Mouse (Mus musculus) liver, embryonic 16.5 days (tissue): ENCODE results near the gene Rapgef4. TPM values are rescaled to one million over a fixed set of nuclear protein-coding genes. Genes with fewer than 3 reads are reported as not detected.
A peak's percentile ranks its signal among the peaks of the same experiment; 100 is the strongest.

Experiments used
- ATAC-seq: fragments of 200-750 bp; cut with Nextera tagmentation; 2 replicates; pipeline ENCODE4 v1.8.0; 2017; ENCODE audit warnings: low read depth, mild to moderate bottlenecking, moderate number of reproducible peaks, moderate library complexity
- H3K27ac ChIP-seq: fragments of 300-500 bp; sonication (generic); 2 replicates; pipeline ENCODE4 v1.5.1; 2014; ENCODE audit warnings: mild to moderate bottlenecking, low read length
- H3K27me3 ChIP-seq: fragments of 300-500 bp; sonication (generic); 2 replicates; pipeline ENCODE4 v1.6.1; 2014; ENCODE audit warnings: low read depth, low read length, mixed read lengths; ENCODE audit not compliant: control insufficient read depth, insufficient read depth
- H3K36me3 ChIP-seq: fragments of 300-500 bp; sonication (generic); 2 replicates; pipeline ENCODE4 v1.6.1; 2014; ENCODE audit warnings: mild to moderate bottlenecking; ENCODE audit not compliant: control insufficient read depth, insufficient read depth
- H3K4me1 ChIP-seq: fragments of 300-500 bp; sonication (generic); 2 replicates; pipeline ENCODE4 v1.6.1; 2014; ENCODE audit warnings: low read depth, low read length, mixed read lengths; ENCODE audit not compliant: control insufficient read depth
- H3K4me2 ChIP-seq: fragments of 300-500 bp; sonication (generic); 2 replicates; pipeline ENCODE4 v1.6.1; 2014; ENCODE audit warnings: low read depth, low read length, mixed read lengths
- H3K4me3 ChIP-seq: fragments of 300-500 bp; sonication (generic); 2 replicates; pipeline ENCODE4 v1.5.1; 2014; ENCODE audit warnings: low read depth, mild to moderate bottlenecking, low read length
- H3K9ac ChIP-seq: fragments of 300-500 bp; sonication (generic); 2 replicates; pipeline ENCODE4 v1.6.1; 2014; ENCODE audit warnings: low read depth, low read length
- H3K9me3 ChIP-seq: fragments of 300-500 bp; sonication (generic); replicated peaks from 2 replicates; pipeline ENCODE4 v1.6.1; 2016; ENCODE audit warnings: low read length; ENCODE audit not compliant: control insufficient read depth
- WGBS: fragments of 180-500 bp; shearing (Covaris S2); extraction: QIAGEN DNeasy Blood & Tissue Kit; methylation state at CpG from one replicate; pipeline ENCODE4 v1.1.7; 2014; ENCODE audit not compliant: insufficient replicate concordance; 5-methylcytosine and 5-hydroxymethylcytosine counted together
- polyA plus RNA-seq: library from polyadenylated mRNA; unstranded; fragments of >200 nt; fragmentation: Nextera tagmentation; extraction: Ambion mirVana; gene quantifications from 2 replicates; pipeline ENCODE4 v1.2.1, GENCODE M21; 2015

Rapgef4 gene
- polyA plus RNA-seq, 1 experiment from 2014 or later: 7.8 TPM

DNA sequence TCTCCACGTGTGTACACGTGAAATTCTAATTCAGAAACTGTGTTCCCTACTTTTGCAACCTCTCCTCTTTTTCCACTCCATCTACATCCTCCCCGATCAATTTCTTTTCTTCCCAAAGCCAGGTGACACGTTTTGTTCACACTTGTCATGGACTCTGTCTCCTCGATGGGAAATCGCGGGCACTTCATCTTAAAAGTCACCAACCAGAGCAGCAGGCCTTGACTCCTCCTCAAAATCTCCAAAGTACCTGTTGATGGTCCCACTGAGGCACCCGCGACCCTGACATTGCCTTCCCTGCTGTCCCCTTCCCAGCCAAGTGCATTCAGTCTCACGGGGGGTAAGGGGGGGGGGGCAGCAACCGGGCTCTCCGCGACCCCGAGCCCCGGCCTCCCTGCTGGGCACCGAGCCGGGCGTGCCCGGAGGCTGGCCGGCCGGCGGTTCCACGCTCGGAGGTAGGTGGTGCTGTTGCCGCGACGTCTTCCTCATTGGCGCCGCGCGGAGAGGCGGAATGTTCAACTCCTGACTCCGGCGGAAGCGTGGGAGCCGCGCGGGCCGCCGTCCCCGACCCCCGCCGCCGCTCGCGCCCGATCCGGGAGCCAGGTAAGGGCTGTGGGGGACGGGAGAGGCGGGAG lies 304.3 kb downstream of the Rapgef4 start, which contains the start of gene Map3k20:
TSS of gene Map3k20 (plus strand) at position 382 of the 632 bp plus-strand sequence.
- Histone ChIP-seq H3K36me3 (no peaks in the 10 kb centered on the region), H3K9ac (peak within 1 kb of the TSS; percentile 91), H3K4me1 (peaks cover 14% of the 10 kb centered on the region), H3K27ac (peak within 1 kb of the TSS; percentile 64), H3K27me3 (no peaks in the 10 kb centered on the region; the same call in 1 of the 2 replicates), H3K4me3 (peak within 1 kb of the TSS; percentile 85), H3K9me3 (no peaks in the 10 kb centered on the region), H3K4me2 (peak within 1 kb of the TSS; percentile 77)
- peak; percentile 78 for ATAC-seq
- WGBS: 2% methylated on average over 49 of the region's 50 CpGs

DNA sequence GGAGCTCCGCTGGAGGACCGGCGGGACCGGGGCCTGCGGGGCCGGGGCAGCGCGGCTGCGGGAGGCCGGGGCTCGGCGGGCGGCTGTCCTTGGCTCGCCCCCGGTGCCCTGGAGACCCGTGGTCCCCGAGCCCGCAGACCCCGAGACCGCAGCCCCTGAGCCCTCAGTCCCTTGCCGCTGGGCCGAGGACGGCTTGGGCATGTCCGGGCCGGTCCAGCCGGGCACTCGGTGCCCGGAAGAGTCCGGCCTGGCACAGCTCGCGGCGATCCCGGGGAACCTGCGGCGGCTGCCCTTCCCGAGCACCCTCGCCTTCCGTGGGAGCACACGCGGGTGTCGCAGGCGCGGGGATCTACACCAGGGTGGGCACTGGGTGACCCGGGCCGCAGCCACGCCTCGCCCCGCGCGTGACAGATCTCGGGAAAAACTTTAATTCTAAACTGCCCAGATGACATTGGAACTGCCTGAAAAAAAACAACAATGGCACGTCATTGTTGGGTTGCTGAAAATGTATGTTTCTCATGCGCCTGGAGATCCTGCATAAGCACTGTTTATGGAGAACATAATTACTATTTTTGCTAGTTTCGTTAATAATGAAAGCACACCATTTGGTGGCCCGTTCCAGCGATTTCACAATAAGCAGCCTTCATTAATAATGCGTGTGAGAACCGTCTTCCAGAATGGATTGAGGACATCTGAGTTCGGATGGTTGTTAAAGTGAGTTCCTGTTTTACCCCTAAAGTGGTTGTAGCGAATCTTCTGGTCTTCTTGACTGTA lies 305.0 kb downstream of the Rapgef4 start:
- under 1% methylated on average over 54 of the region's 60 CpGs for WGBS
- ATAC-seq: peak; percentile 39

DNA sequence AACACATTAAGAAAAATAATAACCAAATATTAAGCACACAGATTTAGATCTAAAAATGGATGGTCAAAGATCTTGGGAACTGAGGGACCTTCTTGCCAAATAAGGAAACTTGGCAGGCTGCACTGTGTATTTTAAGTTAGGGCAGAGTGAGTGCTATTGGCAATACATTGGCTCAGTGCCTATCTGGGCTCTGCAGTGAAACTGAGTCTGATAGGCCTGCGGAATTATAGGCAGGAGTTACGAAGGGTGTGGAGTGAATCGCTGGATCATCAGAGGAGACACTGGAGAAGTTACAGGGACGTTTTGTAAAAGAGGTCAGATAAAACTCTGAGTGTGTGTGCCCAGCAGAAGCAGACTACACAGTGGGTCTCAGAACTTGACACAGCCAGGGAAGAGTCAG lies 306.1 kb downstream of the Rapgef4 start:
- Histone ChIP-seq H3K27ac (peak overlapping the region; percentile 86), H3K4me3 (peak overlapping the region; percentile 42), H3K27me3 (no peaks in the 10 kb centered on the region), H3K9me3 (no peaks in the 10 kb centered on the region), H3K4me1 (peaks cover 14% of the 10 kb centered on the region), H3K9ac (peak overlapping the region; percentile 53), H3K36me3 (no peaks in the 10 kb centered on the region), H3K4me2 (peak overlapping the region; percentile 59)
- 5% methylated on average over 4 of the region's 4 CpGs for WGBS
- peak; percentile 89 for ATAC-seq

More for the DNA sequence above, 305.0 kb downstream of the Rapgef4 start:
- Histone ChIP-seq H3K9me3 (no peaks in the 10 kb centered on the region), H3K4me2 (peak overlapping the region; percentile 77), H3K27me3 (no peaks in the 10 kb centered on the region; the same call in 1 of the 2 replicates), H3K36me3 (no peaks in the 10 kb centered on the region), H3K4me1 (peaks cover 14% of the 10 kb centered on the region), H3K4me3 (peak overlapping the region; percentile 85), H3K27ac (peak overlapping the region; percentile 64), H3K9ac (peak overlapping the region; percentile 91)

DNA sequence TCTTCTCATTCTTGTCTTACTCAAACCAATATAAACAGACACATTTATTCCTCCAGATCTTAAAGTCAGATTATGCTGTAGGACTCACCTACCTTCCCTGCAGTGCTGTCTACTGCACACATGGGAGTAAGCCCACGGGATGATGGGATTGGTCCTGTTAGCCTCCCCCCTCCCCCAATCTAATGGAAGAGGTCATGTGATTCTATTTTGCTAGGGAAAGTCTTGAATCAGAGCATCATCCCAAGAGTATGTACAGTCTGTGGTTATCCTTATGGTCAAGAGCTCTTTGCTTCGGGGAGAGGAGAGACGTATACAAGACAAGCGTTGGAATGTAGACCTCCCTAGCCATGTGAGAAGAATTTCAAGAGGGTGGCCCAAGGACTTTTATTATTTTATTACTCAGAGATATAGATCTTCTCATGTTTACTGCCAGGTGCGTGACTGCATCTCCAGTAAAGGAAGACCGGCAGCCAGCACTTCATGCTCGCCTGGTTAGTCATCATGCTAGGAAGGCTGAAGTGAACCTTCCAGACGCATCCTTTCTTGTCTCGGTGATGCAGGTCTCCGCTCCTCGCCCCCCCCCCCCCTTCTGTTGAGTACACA lies 308.0 kb downstream of the Rapgef4 start:
- Histone ChIP-seq H3K9ac (no peak overlapping the region), H3K27me3 (no peaks in the 10 kb centered on the region), H3K9me3 (no peaks in the 10 kb centered on the region), H3K4me1 (peaks cover 14% of the 10 kb centered on the region), H3K4me3 (no peak overlapping the region), H3K36me3 (no peaks in the 10 kb centered on the region), H3K4me2 (no peak overlapping the region), H3K27ac (no peak overlapping the region)
- WGBS: 78% methylated on average over 11 of the region's 11 CpGs
- no peak for ATAC-seq

DNA sequence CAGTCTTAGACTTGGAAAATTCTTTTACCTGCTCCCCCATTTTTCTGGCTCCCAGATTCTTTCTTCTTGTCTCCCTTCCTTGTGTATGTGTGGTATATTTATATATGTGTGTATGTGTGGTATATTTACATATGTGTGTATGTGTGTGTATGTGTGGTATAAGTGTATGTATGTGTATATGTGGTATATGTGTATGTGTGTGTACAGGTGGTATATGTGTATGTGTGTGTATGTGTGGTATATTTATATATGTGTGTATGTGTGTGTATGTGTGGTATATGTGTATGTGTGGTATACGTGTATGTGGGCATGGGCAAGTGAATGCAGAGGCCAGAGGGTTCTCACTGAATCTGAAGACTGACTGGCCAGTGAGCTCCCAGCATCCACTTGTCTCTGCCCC lies 310.1 kb downstream of the Rapgef4 start:
- Histone ChIP-seq H3K4me3 (no peak overlapping the region), H3K4me1 (peaks cover 14% of the 10 kb centered on the region), H3K4me2 (no peak overlapping the region), H3K27me3 (no peaks in the 10 kb centered on the region), H3K9me3 (no peaks in the 10 kb centered on the region), H3K36me3 (no peaks in the 10 kb centered on the region), H3K27ac (no peak overlapping the region), H3K9ac (no peak overlapping the region)
- WGBS: 68% methylated on average over 1 of the region's 1 CpGs
- no peak for ATAC-seq

DNA sequence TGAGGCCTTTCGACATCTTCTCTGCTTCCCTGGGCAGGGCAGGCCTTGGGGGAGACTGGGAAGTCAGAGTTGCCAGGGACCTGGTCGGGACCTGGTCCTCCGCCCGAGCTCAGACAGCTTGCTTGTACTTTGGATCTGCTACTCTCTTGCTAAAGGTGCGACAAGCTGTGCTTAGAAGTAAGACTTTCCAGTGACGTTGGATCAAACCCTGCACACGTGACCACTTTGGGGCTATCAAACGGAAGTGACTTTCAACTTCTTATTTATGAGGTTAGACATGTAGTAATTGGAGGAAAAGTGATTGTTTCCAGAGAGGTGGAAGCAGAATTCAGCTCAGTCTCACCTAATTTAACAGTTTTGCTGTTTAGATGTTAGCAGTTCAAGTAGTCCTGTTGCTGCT lies 311.5 kb downstream of the Rapgef4 start:
- Histone ChIP-seq H3K9me3 (no peaks in the 10 kb centered on the region), H3K4me2 (no peak overlapping the region), H3K36me3 (no peaks in the 10 kb centered on the region), H3K9ac (no peak overlapping the region), H3K27me3 (no peaks in the 10 kb centered on the region), H3K4me1 (peaks cover 11% of the 10 kb centered on the region), H3K27ac (no peak overlapping the region), H3K4me3 (no peak overlapping the region)
- 76% methylated on average over 8 of the region's 8 CpGs for WGBS
- no peak for ATAC-seq

DNA sequence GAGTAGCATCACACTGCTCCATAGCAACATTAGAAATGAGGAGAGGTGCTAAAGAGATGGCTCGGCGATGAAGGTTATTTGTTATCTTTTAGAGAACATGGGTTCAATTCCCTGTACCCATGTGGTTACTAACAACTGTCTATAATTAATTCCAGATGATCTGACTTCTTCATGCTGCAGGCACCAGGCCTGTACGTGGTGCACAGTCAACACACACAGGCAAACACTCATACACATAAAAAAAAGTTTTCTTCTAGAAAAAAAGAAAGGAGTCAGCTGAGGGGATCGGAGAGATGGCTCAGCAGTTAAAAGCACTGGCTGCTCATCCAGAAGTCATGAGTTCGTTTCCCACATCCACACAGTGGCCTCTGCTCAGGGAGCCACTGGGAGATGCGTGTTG lies 314.0 kb downstream of the Rapgef4 start:
- 81% methylated on average over 6 of the region's 6 CpGs for WGBS

DNA sequence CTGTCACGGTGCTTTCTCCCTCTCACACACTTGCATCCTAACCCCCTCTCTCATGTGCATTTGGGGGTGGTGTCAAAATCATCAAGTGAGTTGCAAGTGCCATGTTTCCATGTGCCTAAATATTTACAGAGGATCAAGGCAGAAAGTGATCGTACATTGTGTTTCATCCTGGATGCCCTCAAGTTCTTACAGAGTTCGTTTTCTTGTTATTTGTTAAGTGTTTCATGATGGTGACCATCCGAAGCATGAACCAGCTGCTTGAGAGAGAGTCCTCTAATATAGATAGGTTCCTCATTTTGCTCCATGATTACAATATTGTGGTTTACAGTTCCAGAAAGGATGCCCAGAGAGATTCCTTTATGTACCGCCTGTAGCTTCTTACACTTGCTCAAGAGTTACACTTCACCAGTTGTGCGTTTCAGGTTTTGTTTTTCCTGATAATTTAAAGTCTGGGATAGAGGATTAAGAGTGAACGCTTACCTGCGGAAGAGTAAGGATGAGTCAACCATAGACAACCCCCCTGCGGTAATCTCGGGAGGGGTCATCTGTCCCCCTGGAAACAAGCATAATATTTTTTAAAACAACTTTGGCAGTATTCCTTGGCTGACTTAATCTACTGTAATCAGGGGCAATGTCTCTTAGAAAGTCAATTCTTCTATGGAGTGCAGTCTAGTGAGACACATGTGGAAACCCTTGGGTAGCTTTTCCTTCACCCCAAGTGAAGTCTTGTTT lies 316.1 kb downstream of the Rapgef4 start:
- Histone ChIP-seq H3K9me3 (no peaks in the 10 kb centered on the region), H3K27me3 (no peaks in the 10 kb centered on the region), H3K4me1 (peaks cover 4% of the 10 kb centered on the region; the same call in 1 of the 2 replicates), H3K9ac (no peak overlapping the region), H3K4me3 (no peak overlapping the region), H3K4me2 (no peak overlapping the region), H3K36me3 (no peaks in the 10 kb centered on the region; the same call in none of the 2 replicates), H3K27ac (no peak overlapping the region)
- ATAC-seq: no peak
- 80% methylated on average over 10 of the region's 10 CpGs for WGBS

More for the DNA sequence above, 314.0 kb downstream of the Rapgef4 start:
- Histone ChIP-seq H3K4me2 (no peak overlapping the region), H3K27me3 (no peaks in the 10 kb centered on the region), H3K9me3 (no peaks in the 10 kb centered on the region), H3K4me1 (peaks cover 4% of the 10 kb centered on the region; the same call in 1 of the 2 replicates), H3K4me3 (no peak overlapping the region), H3K27ac (no peak overlapping the region), H3K36me3 (no peaks in the 10 kb centered on the region; the same call in 1 of the 2 replicates), H3K9ac (no peak overlapping the region)
- no peak for ATAC-seq
